In genomic region chr16:96468011-96468410, GRCm38 (mm10) we compare ENCODE assay signal across 17 mouse cellular contexts. TPM values are rescaled to one million over a fixed set of nuclear protein-coding genes. Genes with fewer than 3 reads are reported as not detected.
A peak's percentile ranks its signal among the peaks of the same experiment; 100 is the strongest.
DNase-seq lines count a peak whose midpoint lies in the region; ATAC-seq and TF ChIP-seq lines count a peak whose summit lies in the region.
"Had no signal": no experiment of that assay in that cellular context is flagged by ENCODE, and none has a peak within 500 bp of the region (broad histone marks: within the 10 kb centered on the region; RNA-seq: fewer than 3 reads in every experiment).

No protein-coding gene starts in this region.

- H3K36me3 ChIP-seq in forebrain, embryonic 13.5 days (ENCODE audit: poor library complexity, severe bottlenecking) = no peaks in the 10 kb centered on the region
- no peaks in the 10 kb centered on the region for H3K36me3 ChIP-seq in forebrain, embryonic 10.5 days (replicated peaks)
- H3K36me3 ChIP-seq in kidney, postnatal 0 days (ENCODE audit: insufficient read depth, low read length) = no peaks in the 10 kb centered on the region
- no peaks in the 10 kb centered on the region for H3K36me3 ChIP-seq in forebrain, postnatal 0 days (ENCODE audit: insufficient read depth)
- no peaks in the 10 kb centered on the region for H3K36me3 ChIP-seq in midbrain, postnatal 0 days (ENCODE audit: insufficient read depth, low read length)
- H3K36me3 ChIP-seq: embryonic facial prominence, embryonic 12.5 days; heart, embryonic 10.5 days; limb, embryonic 15.5 days had no signal

- TF ChIP-seq POLR2A in lung, adult 2 months (IDR thresholded peaks at IDR 0.05; ENCODE audit: borderline replicate concordance, extremely low read depth, low read depth, low read length) = no peak

- TF ChIP-seq CTCF in kidney, postnatal 0 days (IDR thresholded peaks at IDR 0.05; ENCODE audit: low read depth) = no peak
- TF ChIP-seq CTCF in forebrain, postnatal 0 days (IDR thresholded peaks at IDR 0.05; ENCODE audit: low read depth) = no peak
- no peak for TF ChIP-seq CTCF in midbrain, postnatal 0 days (IDR thresholded peaks at IDR 0.05)
- no peak for TF ChIP-seq CTCF in lung, adult 2 months (IDR thresholded peaks at IDR 0.05; ENCODE audit: insufficient read depth, low read length)

- H3K27ac ChIP-seq in forebrain, embryonic 13.5 days = peak overlapping the region; percentile 48
- no peak overlapping the region for H3K27ac ChIP-seq in forebrain, embryonic 10.5 days
- H3K27ac ChIP-seq in kidney, postnatal 0 days = no peak overlapping the region
- no peak overlapping the region for H3K27ac ChIP-seq in forebrain, postnatal 0 days (ENCODE audit: low read depth, low read length)
- peak overlapping the region; percentile 67 for H3K27ac ChIP-seq in midbrain, postnatal 0 days (ENCODE audit: low read depth, low read length)
- H3K27ac ChIP-seq: embryonic facial prominence, embryonic 12.5 days; heart, embryonic 10.5 days; limb, embryonic 15.5 days had no signal

- no peak for DNase-seq in forebrain, embryonic 10.5 days (ENCODE audit: extremely low spot score, low spot score)
- DNase-seq in kidney, postnatal 0 days (ENCODE audit: low spot score) = no peak
- no peak for DNase-seq in kidney, postnatal 10 days
- DNase-seq in forebrain, postnatal 0 days = peak; percentile 33
- no peak for DNase-seq in midbrain, postnatal 0 days (ENCODE audit: low spot score)
- DNase-seq in lung, adult 2 months = no peak
- no peak for DNase-seq in ovary, postnatal 10 days (ENCODE audit: low spot score)

- no peak for ATAC-seq in forebrain, embryonic 13.5 days
- ATAC-seq in kidney, postnatal 0 days (replicated peaks; ENCODE audit: low FRiP score, low read depth) = no peak
- ATAC-seq in forebrain, postnatal 0 days = peak; percentile 12; the same call in 1 of the 2 replicates
- 0 out of 2 replicates have a peak, but pooled peaks have one; percentile 18 for ATAC-seq in midbrain, postnatal 0 days (ENCODE audit: low FRiP score)
- ATAC-seq: activated CD4-positive, CD25-positive, alpha-beta regulatory T cell, adult 4 months had no signal

- H3K4me1 ChIP-seq in forebrain, embryonic 13.5 days = peaks cover 35% of the 10 kb centered on the region
- H3K4me1 ChIP-seq in forebrain, embryonic 10.5 days = peaks cover 12% of the 10 kb centered on the region
- H3K4me1 ChIP-seq in kidney, postnatal 0 days (replicated peaks; ENCODE audit: insufficient read depth, low read length) = no peaks in the 10 kb centered on the region
- peaks cover 5% of the 10 kb centered on the region for H3K4me1 ChIP-seq in forebrain, postnatal 0 days (ENCODE audit: insufficient read depth)
- peaks cover 14% of the 10 kb centered on the region for H3K4me1 ChIP-seq in midbrain, postnatal 0 days (ENCODE audit: insufficient read depth, low read length)
- no peaks in the 10 kb centered on the region for H3K4me1 ChIP-seq in lung, adult 2 months (ENCODE audit: control insufficient read depth, insufficient read depth, low read length)

- H3K4me2 ChIP-seq in forebrain, embryonic 13.5 days = peak overlapping the region; percentile 43
- peak overlapping the region; percentile 4; the same call in 1 of the 2 replicates for H3K4me2 ChIP-seq in kidney, postnatal 0 days (ENCODE audit: low read length)
- peak overlapping the region; percentile 39 for H3K4me2 ChIP-seq in forebrain, postnatal 0 days (ENCODE audit: low read depth)
- H3K4me2 ChIP-seq in midbrain, postnatal 0 days (ENCODE audit: low read depth, low read length, poor library complexity, severe bottlenecking) = peak overlapping the region; percentile 52
- H3K4me2 ChIP-seq: embryonic facial prominence, embryonic 12.5 days; limb, embryonic 15.5 days had no signal

- H3K9me3 ChIP-seq in forebrain, embryonic 13.5 days (replicated peaks) = no peaks in the 10 kb centered on the region
- no peaks in the 10 kb centered on the region for H3K9me3 ChIP-seq in forebrain, embryonic 10.5 days
- H3K9me3 ChIP-seq in kidney, postnatal 0 days (replicated peaks; ENCODE audit: low read length) = no peaks in the 10 kb centered on the region
- no peaks in the 10 kb centered on the region for H3K9me3 ChIP-seq in forebrain, postnatal 0 days (ENCODE audit: low read length)
- no peaks in the 10 kb centered on the region for H3K9me3 ChIP-seq in midbrain, postnatal 0 days (ENCODE audit: low read length)
- H3K9me3 ChIP-seq: embryonic facial prominence, embryonic 12.5 days; heart, embryonic 10.5 days; limb, embryonic 15.5 days had no signal

- H3K27me3 ChIP-seq in forebrain, embryonic 13.5 days = 0 out of 2 replicates have a peak, but pooled peaks cover 5% of the 10 kb centered on the region
- H3K27me3 ChIP-seq in forebrain, embryonic 10.5 days (ENCODE audit: poor library complexity, severe bottlenecking) = no peaks in the 10 kb centered on the region; the same call in 1 of the 2 replicates
- H3K27me3 ChIP-seq in kidney, postnatal 0 days (ENCODE audit: insufficient read depth, low read length) = no peaks in the 10 kb centered on the region
- H3K27me3 ChIP-seq in forebrain, postnatal 0 days (ENCODE audit: insufficient read depth, low read length) = no peaks in the 10 kb centered on the region
- H3K27me3 ChIP-seq in midbrain, postnatal 0 days (ENCODE audit: insufficient read depth, low read length) = no peaks in the 10 kb centered on the region

- H3K4me3 ChIP-seq in forebrain, embryonic 13.5 days = peak overlapping the region; percentile 20; the same call in 1 of the 2 replicates
- H3K4me3 ChIP-seq in forebrain, embryonic 10.5 days = no peak overlapping the region
- H3K4me3 ChIP-seq in kidney, postnatal 0 days (replicated peaks; ENCODE audit: low read depth, low read length) = no peak overlapping the region
- peak overlapping the region; percentile 25 for H3K4me3 ChIP-seq in forebrain, postnatal 0 days (ENCODE audit: low read depth, low read length)
- H3K4me3 ChIP-seq in midbrain, postnatal 0 days (ENCODE audit: low read depth, low read length) = peak overlapping the region; percentile 40
- H3K4me3 ChIP-seq in lung, adult 2 months (replicated peaks; ENCODE audit: extremely low read depth, low read depth, low read length) = no peak overlapping the region
- H3K4me3 ChIP-seq: embryonic facial prominence, embryonic 12.5 days; heart, embryonic 10.5 days; limb, embryonic 15.5 days had no signal

- H3K9ac ChIP-seq in forebrain, embryonic 13.5 days = no peak overlapping the region
- no peak overlapping the region for H3K9ac ChIP-seq in kidney, postnatal 0 days (ENCODE audit: low read depth, low read length)
- H3K9ac ChIP-seq in forebrain, postnatal 0 days = no peak overlapping the region
- H3K9ac ChIP-seq in midbrain, postnatal 0 days (replicated peaks; ENCODE audit: low read length, poor library complexity, severe bottlenecking) = peak overlapping the region; percentile 34
- H3K9ac ChIP-seq: embryonic facial prominence, embryonic 12.5 days; limb, embryonic 15.5 days had no signal

- WGBS in forebrain, embryonic 13.5 days = 56% methylated on average over 4 of the region's 4 CpGs
- WGBS in forebrain, embryonic 10.5 days = 67% methylated on average over 4 of the region's 4 CpGs
- 41% methylated on average over 4 of the region's 4 CpGs for WGBS in kidney, postnatal 0 days
- WGBS in forebrain, postnatal 0 days = 29% methylated on average over 4 of the region's 4 CpGs
- WGBS in midbrain, postnatal 0 days = 29% methylated on average over 4 of the region's 4 CpGs
- 62% methylated on average over 4 of the region's 4 CpGs for WGBS in lung, adult 2 months

RNA-seq across cellular contexts. Expression of gene Pcp4, which starts 0.6 kb away (rescaled TPM):
- 71.7 and 86.1 TPM in 2 replicates for polyA plus RNA-seq in forebrain, embryonic 13.5 days (2015; fragmentation: Nextera tagmentation; extraction: Ambion mirVana)
- 4.2 and 4.3 TPM in 2 replicates for polyA plus RNA-seq in forebrain, embryonic 10.5 days (2016; fragmentation: Nextera tagmentation; extraction: Ambion mirVana)
- polyA plus RNA-seq in kidney, postnatal 0 days (2015; fragmentation: Nextera tagmentation; extraction: Ambion mirVana) = 96.9 and 102 TPM in 2 replicates
- 159 and 179 TPM in 2 replicates for total RNA-seq in forebrain, postnatal 0 days (2014; rRNA removed)
- 348 and 400 TPM in 2 replicates for polyA plus RNA-seq in forebrain, postnatal 0 days (2015; fragmentation: Nextera tagmentation; extraction: Ambion mirVana)
- total RNA-seq in midbrain, postnatal 0 days (2014; rRNA removed) = 333 and 361 TPM in 2 replicates
- polyA plus RNA-seq in midbrain, postnatal 0 days (2015; fragmentation: Nextera tagmentation; extraction: Ambion mirVana) = 687 and 775 TPM in 2 replicates
- 0.22 and 0.58 TPM in 2 replicates for polyA plus RNA-seq in lung, adult 2 months (2012; rRNA removed)
- polyA plus RNA-seq: testis, adult 2 months had no signal

RNA-seq across cellular contexts. Expression of gene Itgb2l, which starts 24.6 kb away (rescaled TPM):
- not detected in 2 replicates for polyA plus RNA-seq in forebrain, embryonic 13.5 days (2015; fragmentation: Nextera tagmentation; extraction: Ambion mirVana)
- polyA plus RNA-seq in forebrain, embryonic 10.5 days (2016; fragmentation: Nextera tagmentation; extraction: Ambion mirVana) = not detected in 2 replicates
- polyA plus RNA-seq in kidney, postnatal 0 days (2015; fragmentation: Nextera tagmentation; extraction: Ambion mirVana) = 0.41 and 0.79 TPM in 2 replicates
- 0.23 TPM in 1 of 2 replicates, not detected in the other for total RNA-seq in forebrain, postnatal 0 days (2014; rRNA removed)
- polyA plus RNA-seq in forebrain, postnatal 0 days (2015; fragmentation: Nextera tagmentation; extraction: Ambion mirVana) = 0.08 and 0.16 TPM in 2 replicates
- not detected in 2 replicates for total RNA-seq in midbrain, postnatal 0 days (2014; rRNA removed)
- 0.53 TPM in 1 of 2 replicates, not detected in the other for polyA plus RNA-seq in midbrain, postnatal 0 days (2015; fragmentation: Nextera tagmentation; extraction: Ambion mirVana)
- 0.13 TPM in 1 of 2 replicates, not detected in the other for polyA plus RNA-seq in lung, adult 2 months (2012; rRNA removed)
- total RNA-seq: adrenal gland, postnatal 25 days; gastrocnemius, postnatal 25 days; heart, postnatal 14 days; left cerebral cortex, postnatal 10 days had no signal
- polyA plus RNA-seq: activated CD4-positive, CD25-positive, alpha-beta regulatory T cell, adult 4 months; heart, embryonic 10.5 days; testis, adult 2 months had no signal

Comparison
In these comparisons a context has a peak if more than half of its experiments do, and no peak if none do; other contexts are left out.
1. ATAC-seq: peak in forebrain, postnatal 0 days (single experiment) and midbrain, postnatal 0 days (single experiment); none in forebrain, embryonic 13.5 days (single experiment) and kidney, postnatal 0 days (single experiment).
2. H3K27ac ChIP-seq: peak in forebrain, embryonic 13.5 days (single experiment) and midbrain, postnatal 0 days (single experiment); none in forebrain, embryonic 10.5 days (single experiment), kidney, postnatal 0 days (single experiment) and forebrain, postnatal 0 days (single experiment).
3. H3K4me3 ChIP-seq: peak in forebrain, embryonic 13.5 days (single experiment), forebrain, postnatal 0 days (single experiment) and midbrain, postnatal 0 days (single experiment); none in forebrain, embryonic 10.5 days (single experiment), kidney, postnatal 0 days (single experiment) and lung, adult 2 months (single experiment).
4. RNA of gene Pcp4, which starts 0.6 kb away (polyA plus RNA-seq): 687 to 775 TPM in midbrain, postnatal 0 days, 348 to 400 TPM in forebrain, postnatal 0 days, 96.9 to 102 TPM in kidney, postnatal 0 days and 71.7 to 86.1 TPM in forebrain, embryonic 13.5 days; 4.2 to 4.3 TPM in forebrain, embryonic 10.5 days and 0.22 to 0.58 TPM in lung, adult 2 months; every median in the first group is over 10 times any median in the second.
5. Peak in every context shown above with its lines, with median percentiles within 50 percentile points of each other: H3K4me2 ChIP-seq.